Mouse (Mus musculus) forebrain, embryonic 16.5 days (tissue): ENCODE data around the gene Olfr68. TPM values are rescaled to one million over a fixed set of nuclear protein-coding genes. Genes with fewer than 3 reads are reported as not detected.
"Not testable (repeated sequence)": the region's sequence is repeated elsewhere in the genome, so short reads cannot be mapped to it uniquely, and the experiment has no call there.

Source experiments
- ATAC-seq: fragments of 200-750 bp; cut with Nextera tagmentation; 2 replicates; pipeline ENCODE4 v1.8.0; 2017; ENCODE audit warnings: mild to moderate bottlenecking, moderate library complexity
- H3K27ac ChIP-seq: fragments of 300-500 bp; sonication (generic); 2 replicates; pipeline ENCODE4 v1.5.1; 2014; ENCODE audit warnings: low read length, control low read depth
- H3K27me3 ChIP-seq: fragments of 300-500 bp; sonication (generic); replicated peaks from 2 replicates; pipeline ENCODE4 v1.6.1; 2014; ENCODE audit warnings: low read length; ENCODE audit not compliant: control insufficient read depth, insufficient read depth
- H3K36me3 ChIP-seq: fragments of 300-500 bp; sonication (generic); 2 replicates; pipeline ENCODE4 v1.6.1; 2014; ENCODE audit not compliant: control insufficient read depth, insufficient read depth
- H3K4me1 ChIP-seq: fragments of 300-500 bp; sonication (generic); replicated peaks from 2 replicates; pipeline ENCODE4 v1.6.1; 2014; ENCODE audit warnings: low read length; ENCODE audit not compliant: control insufficient read depth, insufficient read depth
- H3K4me2 ChIP-seq: fragments of 300-500 bp; sonication (generic); 2 replicates; pipeline ENCODE4 v1.6.1; 2014; ENCODE audit warnings: mild to moderate bottlenecking, low read length, control low read depth
- H3K4me3 ChIP-seq: fragments of 300-500 bp; sonication (generic); replicated peaks from 2 replicates; pipeline ENCODE4 v1.5.1; 2014; ENCODE audit warnings: mild to moderate bottlenecking, low read length, control low read depth
- H3K9ac ChIP-seq: fragments of 300-500 bp; sonication (generic); replicated peaks from 2 replicates; pipeline ENCODE4 v1.6.1; 2014; ENCODE audit warnings: low read depth, low read length, control low read depth
- H3K9me3 ChIP-seq: fragments of 300-500 bp; sonication (generic); 2 replicates; pipeline ENCODE4 v1.6.1; 2016; ENCODE audit warnings: low read length; ENCODE audit not compliant: control insufficient read depth
- WGBS: fragments of 180-500 bp; shearing (Covaris S2); extraction: QIAGEN DNeasy Blood & Tissue Kit; methylation state at CpG from one replicate; pipeline ENCODE4 v1.1.7; 2014; 5-methylcytosine and 5-hydroxymethylcytosine counted together
- polyA plus RNA-seq: library from polyadenylated mRNA; unstranded; fragments of >200 nt; fragmentation: Nextera tagmentation; extraction: Ambion mirVana; gene quantifications from 2 replicates; pipeline ENCODE4 v1.2.1, GENCODE M21; 2015

The Olfr68 gene
- polyA plus RNA-seq, 1 experiment from 2014 or later, result not detected

DNA sequence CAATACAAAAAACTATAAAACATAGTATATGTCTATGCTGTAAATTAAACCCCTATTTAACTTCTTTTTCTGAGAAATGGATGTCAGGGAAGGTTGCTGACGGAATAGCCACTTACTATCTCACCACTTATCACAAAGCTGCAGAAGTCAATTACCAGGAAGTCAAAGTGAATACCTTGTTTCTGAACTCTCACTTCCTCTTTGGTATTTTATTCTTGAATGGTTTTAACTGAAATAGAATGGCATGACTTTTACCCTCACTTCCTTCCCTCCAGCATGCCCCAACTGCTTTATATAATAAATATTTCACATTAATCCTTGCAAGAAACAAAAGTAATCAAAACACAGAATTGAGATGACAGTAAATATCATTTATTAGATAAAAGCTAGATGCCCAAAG lies 32.7 kb upstream of the Olfr68 start:
- Histone ChIP-seq H3K27me3 (no peaks in the 10 kb centered on the region), H3K36me3 (no peaks in the 10 kb centered on the region), H3K9me3 (no peaks in the 10 kb centered on the region), H3K4me3 (no peak overlapping the region), H3K4me1 (no peaks in the 10 kb centered on the region), H3K27ac (no peak overlapping the region), H3K9ac (no peak overlapping the region), H3K4me2 (no peak overlapping the region)
- no peak for ATAC-seq
- WGBS, result 79% methylated on average over 1 of the region's 1 CpGs

DNA sequence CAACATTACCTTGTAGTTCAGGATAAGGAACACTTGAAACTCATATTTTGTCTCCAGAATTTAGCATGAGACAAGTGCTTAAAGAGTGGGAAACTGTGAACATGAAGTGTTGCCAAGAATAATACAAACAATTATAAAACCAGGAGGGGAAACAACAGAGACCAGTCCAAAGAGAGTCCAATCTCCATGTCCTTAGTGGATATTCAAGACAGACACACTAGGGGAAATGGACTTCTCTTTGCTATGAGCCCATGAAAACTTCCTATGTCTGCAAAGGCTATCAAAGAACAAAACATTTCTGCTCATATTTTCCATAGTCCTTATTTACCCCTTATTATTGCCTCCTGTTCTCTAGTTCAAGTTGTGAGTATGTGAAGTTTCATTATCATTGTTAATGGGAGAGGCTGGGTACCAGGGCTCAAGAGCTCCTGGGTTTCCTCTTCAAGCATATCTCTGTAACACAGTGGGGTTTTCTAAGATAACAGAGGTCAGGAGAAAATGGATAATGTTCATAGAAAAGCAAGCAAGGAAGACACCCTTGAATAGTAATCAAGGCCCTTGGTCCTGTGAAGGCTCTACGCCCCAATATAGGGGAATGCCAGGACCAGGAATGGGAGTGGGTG lies 31.8 kb upstream of the Olfr68 start:
- Histone ChIP-seq H3K27ac (no peak overlapping the region), H3K27me3 (no peaks in the 10 kb centered on the region), H3K4me2 (no peak overlapping the region), H3K36me3 (no peaks in the 10 kb centered on the region), H3K4me3 (no peak overlapping the region), H3K9ac (no peak overlapping the region), H3K4me1 (no peaks in the 10 kb centered on the region), H3K9me3 (no peaks in the 10 kb centered on the region)
- WGBS, result 86% methylated on average over 1 of the region's 1 CpGs
- no peak for ATAC-seq

DNA sequence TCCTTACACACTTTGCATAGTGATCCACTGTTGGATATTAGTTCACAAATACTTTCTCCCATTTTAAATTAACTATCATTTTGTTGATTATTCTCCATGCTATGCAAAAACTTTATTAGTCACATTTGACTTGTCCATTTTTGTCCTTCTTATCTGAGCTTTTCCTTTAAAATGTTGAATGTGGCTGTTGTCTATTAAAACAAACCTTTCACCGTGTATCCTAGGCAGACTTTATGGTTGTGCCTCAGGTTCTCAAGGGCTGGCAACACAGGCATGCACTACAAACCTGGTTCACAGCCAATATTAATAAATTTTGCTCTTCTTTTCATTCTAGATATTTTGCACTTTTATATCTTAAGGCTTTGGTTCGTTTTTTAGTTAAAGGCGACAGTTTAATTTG lies 31.2 kb upstream of the Olfr68 start:
- H3K4me3 ChIP-seq, result no peak overlapping the region
- H3K36me3 ChIP-seq, result no peaks in the 10 kb centered on the region
- H3K27me3 ChIP-seq, result no peaks in the 10 kb centered on the region
- H3K4me2 ChIP-seq, result no peak overlapping the region
- 84% methylated on average over 3 of the region's 3 CpGs for WGBS
- H3K9ac ChIP-seq, result no peak overlapping the region
- no peak overlapping the region for H3K27ac ChIP-seq
- H3K9me3 ChIP-seq, result no peaks in the 10 kb centered on the region
- ATAC-seq, result no peak
- no peaks in the 10 kb centered on the region for H3K4me1 ChIP-seq

DNA sequence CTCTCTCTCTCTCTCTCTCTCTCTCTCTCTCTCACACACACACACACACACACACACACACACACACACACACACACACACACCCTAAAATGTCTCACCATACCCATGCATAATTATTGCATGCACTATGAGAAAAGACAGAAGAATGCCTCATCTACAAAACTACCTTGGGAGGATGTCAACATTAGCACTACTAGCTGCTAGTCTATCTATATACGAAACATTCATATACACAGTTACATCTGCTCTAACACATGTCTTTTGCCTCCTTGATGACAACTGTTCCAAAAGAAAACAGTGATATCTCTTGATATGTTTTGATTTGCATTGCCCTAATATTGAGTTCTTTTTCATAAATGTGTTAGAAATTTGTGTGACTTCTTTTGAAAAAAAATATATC lies 30.8 kb upstream of the Olfr68 start:
- H3K27me3 ChIP-seq, result no peaks in the 10 kb centered on the region
- H3K36me3 ChIP-seq, result no peaks in the 10 kb centered on the region
- no peaks in the 10 kb centered on the region for H3K9me3 ChIP-seq
- no peak overlapping the region for H3K4me3 ChIP-seq
- WGBS, result 81% methylated on average over 1 of the region's 1 CpGs
- no peaks in the 10 kb centered on the region for H3K4me1 ChIP-seq
- no peak overlapping the region for H3K4me2 ChIP-seq
- no peak overlapping the region for H3K9ac ChIP-seq
- H3K27ac ChIP-seq, result no peak overlapping the region
- no peak for ATAC-seq

DNA sequence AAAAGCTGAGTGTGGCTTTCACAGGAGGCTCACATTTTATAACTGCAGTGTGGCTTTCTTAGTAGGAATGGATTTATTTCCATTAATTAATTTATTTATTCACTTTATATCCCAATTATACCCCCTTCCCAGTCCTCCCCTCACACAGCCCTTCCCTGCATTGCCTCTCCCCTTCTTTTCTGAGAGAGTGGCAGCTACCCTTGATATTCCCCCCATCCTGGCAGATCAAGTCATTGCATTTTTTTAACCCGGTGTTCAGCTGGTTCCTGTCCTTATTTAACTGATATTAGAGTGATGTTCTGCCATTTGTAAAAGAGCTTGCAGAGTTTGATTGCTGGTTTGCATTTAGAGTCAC lies 30.3 kb upstream of the Olfr68 start:
- Histone ChIP-seq H3K9ac (no peak overlapping the region), H3K27ac (no peak overlapping the region), H3K36me3 (no peaks in the 10 kb centered on the region), H3K4me3 (no peak overlapping the region), H3K4me1 (no peaks in the 10 kb centered on the region), H3K9me3 (no peaks in the 10 kb centered on the region), H3K27me3 (no peaks in the 10 kb centered on the region), H3K4me2 (no peak overlapping the region)
- ATAC-seq, result no peak
- WGBS, result 68% methylated on average over 1 of the region's 1 CpGs

DNA sequence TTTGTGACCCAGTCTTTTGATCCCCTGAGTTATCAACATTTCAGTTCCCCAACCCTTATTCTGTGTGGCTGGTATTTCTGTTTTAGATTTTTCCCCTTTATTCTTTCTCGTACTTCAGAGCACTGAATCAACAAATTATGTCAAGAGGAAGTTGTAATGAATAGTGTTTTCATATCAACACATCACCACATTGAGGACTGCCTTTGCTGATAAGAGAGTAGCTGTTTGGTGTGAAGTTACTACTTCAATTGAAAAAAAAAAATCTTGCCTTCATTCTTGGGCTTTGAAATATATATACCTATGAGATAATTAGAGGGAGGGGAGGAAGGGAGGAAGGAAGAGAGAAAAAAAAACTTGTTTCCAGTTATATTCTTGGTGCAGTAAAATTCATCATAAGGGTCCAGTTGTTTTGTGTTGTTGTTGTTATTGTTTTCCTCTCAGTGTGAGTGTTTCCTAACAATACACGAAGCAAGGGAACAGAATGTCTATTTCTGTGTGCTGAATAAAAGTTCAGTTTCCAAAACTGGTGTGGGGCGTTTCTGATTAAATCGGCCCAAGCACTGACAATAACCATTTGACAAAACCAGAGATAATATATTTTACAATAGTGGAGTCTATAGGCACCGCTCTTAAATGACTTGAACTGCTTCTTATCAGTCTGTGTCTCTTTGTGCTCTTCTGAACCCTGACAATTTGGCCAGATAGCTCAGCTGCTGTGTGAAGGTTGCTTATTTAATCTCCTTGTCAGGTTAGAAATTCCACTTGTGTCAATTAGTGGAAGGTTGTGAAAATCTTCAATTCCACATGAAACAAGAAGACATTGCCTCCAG lies 29.7 kb upstream of the Olfr68 start:
- WGBS, result 73% methylated on average over 5 of the region's 5 CpGs

DNA sequence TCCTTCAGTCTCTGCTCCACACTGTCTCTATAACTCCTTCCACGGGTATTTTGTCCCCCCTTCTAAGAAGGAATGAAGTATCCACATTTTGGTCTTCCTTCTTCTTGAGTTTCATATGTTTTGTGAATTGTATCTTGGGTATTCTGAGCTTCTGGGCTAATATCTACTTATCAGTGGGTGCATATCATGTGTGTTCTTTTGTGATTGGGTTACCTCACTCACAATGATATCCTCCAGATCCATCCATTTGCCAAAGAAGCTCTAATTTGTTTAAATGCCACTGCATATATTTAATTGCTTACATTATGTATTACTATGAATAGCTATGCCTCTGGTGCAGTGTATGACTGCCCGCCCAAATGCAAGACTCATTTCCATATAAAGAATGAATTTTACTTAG lies 28.6 kb upstream of the Olfr68 start:
- not testable (repeated sequence) for H3K27ac ChIP-seq, ATAC-seq, H3K36me3 ChIP-seq, H3K4me2 ChIP-seq, H3K9ac ChIP-seq, H3K4me1 ChIP-seq, H3K4me3 ChIP-seq, H3K9me3 ChIP-seq, H3K27me3 ChIP-seq
- WGBS, result 60% methylated on average over 2 of the region's 2 CpGs

More for the DNA sequence above, 29.7 kb upstream of the Olfr68 start:
- Histone ChIP-seq H3K9me3 (no peaks in the 10 kb centered on the region), H3K36me3 (no peaks in the 10 kb centered on the region), H3K27me3 (no peaks in the 10 kb centered on the region), H3K4me2 (no peak overlapping the region), H3K4me3 (no peak overlapping the region), H3K4me1 (no peaks in the 10 kb centered on the region), H3K27ac (no peak overlapping the region), H3K9ac (no peak overlapping the region)
- ATAC-seq, result no peak

DNA sequence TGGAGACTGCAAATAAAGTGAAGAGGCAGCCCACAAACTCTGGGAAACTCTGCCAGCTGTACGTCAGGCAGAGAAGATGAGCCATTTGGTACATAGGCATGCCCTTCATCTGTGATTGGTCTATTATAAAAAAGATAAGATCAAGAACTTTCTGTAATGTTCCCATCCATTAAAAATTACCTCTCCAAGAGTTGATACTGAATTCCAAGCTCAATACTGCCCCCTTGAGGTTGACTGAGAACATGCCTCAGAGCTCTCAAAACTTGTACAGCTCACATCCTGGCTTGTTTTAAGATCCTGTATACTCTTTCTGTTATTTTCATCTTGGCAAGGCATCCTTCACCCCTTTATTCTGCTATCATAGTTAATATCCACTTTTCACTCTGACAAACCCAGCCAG lies 27.4 kb upstream of the Olfr68 start:
- Histone ChIP-seq H3K36me3 (no peaks in the 10 kb centered on the region), H3K27me3 (no peaks in the 10 kb centered on the region), H3K9ac (no peak overlapping the region), H3K27ac (no peak overlapping the region), H3K4me2 (no peak overlapping the region), H3K9me3 (no peaks in the 10 kb centered on the region), H3K4me3 (no peak overlapping the region), H3K4me1 (no peaks in the 10 kb centered on the region)
- no peak for ATAC-seq
- 56% methylated on average over 1 of the region's 1 CpGs for WGBS

DNA sequence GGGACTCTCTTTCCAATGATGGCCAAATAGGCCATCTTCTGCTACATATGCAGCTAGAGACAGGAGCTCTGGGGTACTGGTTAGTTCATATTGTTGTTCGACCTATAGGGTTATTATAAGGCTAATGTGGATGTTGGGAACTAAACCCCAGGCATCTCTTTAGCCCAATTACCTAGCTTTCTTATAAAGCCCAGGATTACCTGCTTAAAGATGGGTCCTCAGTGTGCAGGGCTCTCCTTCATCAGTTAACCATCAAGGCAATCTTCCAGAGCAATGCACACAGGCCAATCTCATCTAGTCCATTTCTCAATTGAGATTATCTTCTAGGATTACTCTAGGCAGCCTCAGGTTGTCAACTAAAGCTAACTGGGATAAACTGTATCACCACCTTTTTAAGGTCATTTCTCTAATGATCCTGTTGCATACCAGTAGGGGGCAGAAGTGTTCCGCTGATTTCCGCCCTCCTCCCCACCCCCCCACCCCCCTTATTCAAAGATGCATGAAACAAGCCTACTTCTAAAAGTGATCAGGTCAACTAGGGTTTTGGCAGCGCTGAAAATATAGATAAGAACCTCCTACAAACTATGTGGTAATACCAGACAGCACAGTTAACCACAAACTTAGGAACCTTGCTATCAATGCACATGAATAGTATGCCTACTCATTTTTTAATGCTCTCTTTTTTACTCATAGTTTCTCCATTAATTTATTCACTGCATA lies 13.3 kb upstream of the Olfr68 start:
- no peaks in the 10 kb centered on the region for H3K9me3 ChIP-seq
- H3K4me2 ChIP-seq, result no peak overlapping the region
- H3K27me3 ChIP-seq, result no peaks in the 10 kb centered on the region
- no peaks in the 10 kb centered on the region for H3K36me3 ChIP-seq
- no peak overlapping the region for H3K9ac ChIP-seq
- H3K4me1 ChIP-seq, result no peaks in the 10 kb centered on the region
- no peak overlapping the region for H3K27ac ChIP-seq
- WGBS, result 26% methylated on average over 4 of the region's 4 CpGs
- H3K4me3 ChIP-seq, result no peak overlapping the region
- no peak for ATAC-seq
